Mouse (Mus musculus): ENCODE data around the gene Coro2a.
A peak's percentile ranks its signal among the peaks of the same experiment; 100 is the strongest.

Coro2a gene

DNA sequence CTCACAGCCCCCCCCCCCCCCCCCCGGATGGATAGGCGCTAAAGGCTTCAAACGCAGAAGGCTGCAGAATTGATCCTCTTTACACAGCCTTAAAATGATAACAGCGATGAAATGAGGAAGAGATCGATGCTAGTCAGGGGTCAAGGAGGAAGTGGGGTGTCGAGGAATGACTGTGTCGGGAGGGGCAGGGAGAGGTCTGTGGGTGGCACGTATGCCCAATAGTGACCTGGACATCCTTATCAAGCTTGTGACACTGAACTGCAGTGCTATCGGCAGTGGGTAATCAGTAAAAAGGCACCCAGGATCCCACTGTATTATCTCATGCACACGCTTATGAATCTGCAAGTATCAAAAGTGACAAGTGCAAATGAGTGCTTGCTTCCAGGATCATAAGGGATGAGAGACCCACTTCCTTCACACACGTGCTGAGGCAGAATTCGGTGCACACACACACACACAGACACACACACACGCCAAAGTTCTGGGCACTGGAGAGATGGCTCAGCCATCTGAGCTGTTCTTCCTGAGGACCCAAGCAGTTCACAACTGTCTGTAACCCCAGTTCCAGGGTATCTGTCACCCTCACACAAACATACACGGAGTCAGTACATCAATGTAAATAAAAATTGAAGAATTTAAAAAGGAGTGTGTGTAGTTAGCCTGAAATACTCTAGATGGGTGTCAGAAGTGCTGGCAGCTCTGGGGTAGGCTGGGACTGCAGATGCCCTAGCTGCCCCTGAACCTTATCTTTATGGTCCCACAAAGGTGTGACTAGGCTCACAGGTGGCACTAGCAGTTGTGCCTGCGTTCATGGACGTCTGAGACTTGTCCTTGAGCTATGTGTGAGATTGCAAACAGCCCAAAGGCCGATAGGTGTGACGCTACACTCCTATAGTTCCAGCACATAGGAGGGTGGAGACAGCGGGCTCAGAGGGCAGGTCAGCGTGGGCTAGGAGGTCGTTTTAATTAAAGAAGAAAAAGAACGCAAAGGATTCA is 43.0 kb downstream of the Coro2a start:
- no peak for DNase-seq (ENCODE audit: inconsistent ontology term)

DNA sequence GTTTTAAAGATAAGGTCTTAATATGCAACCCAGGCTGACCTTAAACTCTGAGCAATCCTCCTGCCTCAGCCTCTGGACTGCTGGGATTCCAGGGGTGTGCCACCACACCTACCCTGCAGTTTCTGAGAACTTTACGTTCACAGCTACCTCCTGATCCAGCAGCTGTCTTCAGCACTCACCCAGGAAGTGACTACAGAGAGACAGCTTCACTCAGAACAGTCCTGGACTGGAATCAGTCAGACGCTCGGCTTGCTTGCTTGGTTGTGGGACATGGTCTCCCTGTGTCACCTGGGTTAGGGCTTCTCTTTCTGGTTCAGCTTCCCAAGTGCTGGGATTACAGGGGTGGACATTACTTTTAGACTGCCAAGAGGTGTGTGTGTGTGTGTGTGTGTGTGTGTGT is 45.1 kb downstream of the Coro2a start:
- DNase-seq (ENCODE audit: inconsistent ontology term), result no peak

DNA sequence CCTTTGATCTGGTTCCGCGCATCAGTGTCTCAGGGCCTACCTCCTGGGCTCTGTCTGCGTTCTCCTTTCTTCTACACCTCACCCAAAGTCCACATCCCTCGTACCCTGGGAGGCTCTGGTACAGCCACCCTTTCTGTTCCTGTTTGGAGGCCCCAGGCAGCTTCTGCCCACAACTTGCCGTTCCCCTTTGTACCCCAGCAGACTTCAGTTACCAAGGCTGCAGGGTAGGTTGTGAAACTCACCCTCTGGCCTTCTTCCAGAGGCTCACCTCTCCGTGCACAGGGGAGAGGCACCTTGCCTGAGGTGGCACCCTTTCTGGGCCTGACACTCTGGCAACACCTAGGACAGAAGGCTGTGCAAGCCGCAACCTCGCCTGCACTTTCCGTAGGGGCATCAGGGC is 46.2 kb downstream of the Coro2a start:
- no peak for DNase-seq (ENCODE audit: inconsistent ontology term)

DNA sequence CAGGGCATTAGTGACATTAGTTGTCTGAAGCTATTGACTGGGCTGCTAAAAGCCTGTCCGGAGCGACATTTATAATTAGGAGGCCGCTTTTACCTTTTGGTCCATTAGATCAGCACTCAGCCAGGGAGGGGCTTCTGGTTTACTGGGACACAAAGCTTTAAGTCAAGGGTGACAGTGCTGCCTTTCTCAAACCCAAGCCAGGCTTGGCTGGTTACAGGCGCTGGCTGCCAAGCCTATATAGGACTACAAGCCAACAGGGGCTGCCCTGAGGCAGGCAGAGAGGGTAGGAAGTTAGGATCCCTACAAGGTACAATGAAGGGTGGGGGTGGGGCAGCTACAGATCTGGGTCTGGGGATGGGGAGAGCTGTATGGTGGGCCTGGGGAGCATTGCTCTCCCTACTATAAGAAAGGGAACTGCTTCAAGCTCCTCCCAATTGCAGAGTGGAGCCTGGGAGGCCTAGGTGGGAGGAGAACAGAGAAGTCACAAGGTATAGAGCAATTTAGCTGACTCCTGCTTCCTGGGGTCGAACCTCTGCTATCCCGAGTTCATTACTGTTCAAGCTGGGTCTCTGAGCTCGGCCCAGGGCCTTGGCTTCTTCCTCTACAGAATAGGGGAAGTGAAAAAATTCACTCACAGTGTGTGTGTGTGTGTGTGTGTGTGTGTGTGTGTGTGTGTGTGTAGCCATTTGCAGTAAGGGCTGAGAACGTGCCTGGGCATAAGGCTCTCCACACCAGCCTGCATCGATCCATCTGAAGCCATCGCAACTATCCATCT is 47.5 kb downstream of the Coro2a start:
- DNase-seq (ENCODE audit: inconsistent ontology term), result no peak

DNA sequence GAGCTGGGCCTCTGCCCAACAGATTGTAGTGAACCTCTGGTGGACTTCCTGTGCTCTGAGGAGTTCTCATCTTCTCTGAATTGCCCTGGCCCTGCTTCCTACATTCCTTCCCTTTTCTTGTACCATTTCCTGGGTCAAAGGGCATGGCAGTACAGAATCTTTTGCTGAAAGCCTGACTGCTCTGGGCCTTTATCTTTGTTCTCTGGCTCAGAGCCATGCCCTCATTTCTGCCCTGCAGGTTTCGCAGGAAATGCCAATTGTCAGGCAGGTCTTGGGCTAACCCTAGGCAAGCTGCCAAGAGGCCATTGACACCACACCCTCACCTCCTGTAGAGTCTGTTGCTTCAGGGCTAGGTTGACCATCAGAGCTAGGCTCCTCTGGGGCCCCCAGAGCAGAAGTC is 48.1 kb downstream of the Coro2a start:
- peak; percentile 45 for DNase-seq (ENCODE audit: inconsistent ontology term)

DNA sequence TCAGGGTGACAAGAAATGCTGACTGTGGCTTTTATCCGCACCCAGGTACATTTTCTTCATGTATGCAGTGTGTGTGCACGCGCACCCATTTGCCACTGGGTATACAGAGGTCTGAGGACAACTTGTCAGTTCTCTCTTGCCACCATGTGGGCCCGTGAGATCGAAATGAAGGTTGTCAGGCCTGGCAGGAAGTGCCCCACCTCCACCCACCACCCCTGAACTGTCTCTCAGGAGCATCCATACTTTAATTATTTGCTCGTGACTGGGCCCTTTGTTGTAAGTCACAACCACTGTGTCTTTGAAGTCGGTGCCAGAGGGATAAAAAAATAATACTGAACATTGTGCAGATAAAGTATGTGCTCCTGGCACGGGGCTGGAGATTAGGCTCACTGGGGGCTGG is 51.6 kb downstream of the Coro2a start:
- peak; percentile 30 for DNase-seq (ENCODE audit: inconsistent ontology term)

DNA sequence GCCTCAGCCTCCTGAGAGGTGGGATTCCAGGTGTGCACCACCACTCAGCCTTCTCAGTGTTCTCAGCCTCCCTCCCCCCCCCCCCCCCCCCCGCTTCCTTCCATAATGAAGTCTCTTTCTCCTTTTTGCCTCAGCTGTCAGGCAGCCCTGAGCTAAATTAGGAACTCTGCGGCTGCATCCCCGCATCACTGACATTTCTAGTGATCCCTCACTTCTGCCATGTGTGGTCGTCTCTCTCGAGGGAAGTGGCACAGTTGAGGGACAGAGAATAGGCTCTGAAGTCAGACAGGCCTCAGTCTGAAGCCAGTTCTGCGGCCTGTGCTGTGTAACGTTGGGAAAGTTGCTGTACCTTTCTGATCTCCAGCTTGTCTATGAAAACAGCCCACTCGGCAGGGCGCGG is 52.0 kb downstream of the Coro2a start:
- DNase-seq (ENCODE audit: inconsistent ontology term), result no peak

DNA sequence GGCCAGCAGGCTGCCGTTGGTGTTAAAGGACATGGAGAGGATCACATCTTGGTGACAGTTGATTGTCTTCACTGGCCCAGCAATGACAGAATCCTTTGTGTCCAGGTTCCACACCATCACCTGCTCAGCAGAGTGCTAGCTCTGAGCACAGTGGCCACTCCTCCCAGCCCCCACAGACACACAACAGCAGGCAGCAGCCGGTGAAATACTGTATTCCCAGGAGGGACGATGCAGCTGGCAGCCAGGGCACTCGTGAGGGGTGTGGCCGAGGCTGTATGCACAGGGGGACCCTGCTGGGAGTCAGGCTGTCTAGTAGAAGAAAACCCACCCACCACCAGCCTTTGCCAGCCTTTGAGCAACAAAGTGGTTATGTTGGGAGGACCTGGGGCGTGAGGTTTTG is 55.3 kb downstream of the Coro2a start:
- no peak for DNase-seq (ENCODE audit: inconsistent ontology term)

DNA sequence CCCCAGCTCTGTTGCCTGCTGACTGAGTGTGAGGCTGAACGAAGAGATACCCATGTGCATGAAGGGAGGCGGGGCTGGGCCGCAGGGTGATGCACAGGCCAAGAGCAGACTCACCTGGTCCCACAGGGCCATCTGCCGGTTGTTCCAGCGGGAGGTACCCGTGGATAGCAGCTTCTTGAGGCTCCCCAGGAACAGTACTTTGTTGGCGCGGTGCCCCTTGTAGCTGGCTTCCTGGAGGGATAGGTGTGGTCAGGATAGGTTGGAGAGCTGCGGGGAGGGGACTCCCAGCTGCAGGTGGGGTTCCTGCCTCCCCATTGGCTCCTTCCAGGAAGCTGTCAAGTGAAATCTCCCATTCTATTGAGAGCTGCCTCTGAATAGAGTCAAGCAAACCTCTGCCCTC is 56.5 kb downstream of the Coro2a start:
- no peak for DNase-seq (ENCODE audit: inconsistent ontology term)

DNA sequence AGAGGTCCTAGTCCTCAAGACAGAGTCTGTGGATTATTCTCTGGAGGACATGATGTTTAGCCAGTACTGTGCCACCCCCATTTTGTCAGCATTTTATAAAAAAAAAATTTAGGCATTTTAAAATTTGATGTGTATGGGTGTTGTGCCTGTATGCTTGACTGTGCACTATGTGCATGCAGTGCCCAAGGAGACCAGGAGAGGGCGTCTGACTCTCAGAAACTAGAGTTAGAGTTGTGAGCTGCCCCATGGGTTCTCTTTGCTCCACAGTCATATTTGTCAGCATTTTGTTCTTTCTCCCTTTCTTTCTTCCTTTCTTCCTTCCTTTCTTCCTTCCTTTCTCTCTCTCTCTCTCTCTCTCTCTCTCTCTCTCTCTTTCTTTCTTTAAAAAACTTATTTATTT is 57.7 kb downstream of the Coro2a start:
- DNase-seq (ENCODE audit: inconsistent ontology term), result no peak

DNA sequence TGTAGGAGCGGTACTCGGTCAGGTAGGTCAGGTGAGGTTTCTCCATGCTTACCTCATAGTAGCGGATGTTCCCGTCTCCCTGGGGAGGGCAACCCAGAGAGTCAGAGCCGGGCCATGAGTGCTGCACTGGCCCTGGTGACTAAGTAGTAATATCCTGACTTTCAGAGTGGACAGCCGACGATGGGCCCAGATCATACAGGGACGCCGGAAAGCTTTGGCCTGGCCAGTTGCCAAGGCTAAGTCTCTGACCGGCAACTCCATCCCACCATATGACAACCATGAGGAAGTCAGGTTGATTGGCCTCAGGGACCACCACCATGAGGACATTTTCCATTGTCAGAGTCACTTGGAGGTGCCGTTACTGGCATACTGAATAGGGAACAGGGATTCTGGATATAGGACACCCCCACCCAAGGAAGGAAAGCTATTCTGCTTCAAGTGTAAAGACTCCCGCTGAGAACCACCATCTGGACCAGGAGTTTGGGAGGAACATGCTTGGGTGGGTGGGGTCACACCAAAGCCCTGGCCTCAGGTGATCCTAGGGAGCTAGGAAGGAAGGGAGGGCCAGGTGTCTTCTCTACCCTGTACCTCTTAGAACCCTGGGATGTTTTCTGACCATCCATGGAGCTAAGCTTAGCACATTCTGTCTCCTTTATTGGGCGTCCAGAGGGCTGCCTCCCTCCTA is 58.5 kb downstream of the Coro2a start:
- no peak for DNase-seq (ENCODE audit: inconsistent ontology term)

DNA sequence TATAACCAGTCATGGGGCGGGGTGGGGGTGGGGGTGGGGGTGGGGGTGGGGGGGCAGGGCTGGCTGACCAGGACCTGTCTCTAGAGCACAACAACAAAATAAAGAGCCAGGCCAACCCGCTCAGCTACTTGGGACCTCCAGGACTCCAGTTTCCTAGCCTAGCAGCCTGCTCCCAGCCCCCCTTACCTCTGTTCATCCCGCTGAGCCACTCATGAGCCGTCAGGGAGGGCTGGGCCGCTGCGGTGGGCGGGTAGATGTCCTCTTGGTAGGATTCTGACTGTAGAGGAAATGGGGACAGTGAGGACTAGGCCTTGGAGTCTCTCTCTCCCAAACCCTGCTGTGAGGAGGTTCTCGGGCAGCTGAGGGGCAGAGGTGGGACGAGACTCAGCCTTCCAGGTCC is 60.3 kb downstream of the Coro2a start:
- no peak for DNase-seq (ENCODE audit: inconsistent ontology term)

DNA sequence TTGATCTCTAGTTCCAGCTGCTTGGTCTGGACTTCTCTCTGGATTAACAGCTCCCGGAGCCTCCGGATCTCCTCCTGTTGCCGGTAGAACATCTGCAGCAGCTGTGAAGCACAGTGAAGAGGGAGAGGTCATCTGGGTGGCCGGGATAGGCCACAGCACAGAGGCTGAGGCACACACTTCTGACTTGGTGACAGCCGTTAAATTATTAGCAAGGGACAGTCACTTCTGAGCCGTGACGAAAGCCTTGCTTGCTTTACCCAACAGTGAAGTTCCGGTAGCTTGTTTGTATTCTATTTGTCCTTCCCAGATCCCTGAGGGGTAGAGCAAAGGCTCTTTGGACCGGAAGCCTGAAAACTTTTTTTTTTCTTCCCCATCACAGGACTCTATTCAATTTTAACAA is 62.8 kb downstream of the Coro2a start:
- no peak for DNase-seq (ENCODE audit: inconsistent ontology term)

DNA sequence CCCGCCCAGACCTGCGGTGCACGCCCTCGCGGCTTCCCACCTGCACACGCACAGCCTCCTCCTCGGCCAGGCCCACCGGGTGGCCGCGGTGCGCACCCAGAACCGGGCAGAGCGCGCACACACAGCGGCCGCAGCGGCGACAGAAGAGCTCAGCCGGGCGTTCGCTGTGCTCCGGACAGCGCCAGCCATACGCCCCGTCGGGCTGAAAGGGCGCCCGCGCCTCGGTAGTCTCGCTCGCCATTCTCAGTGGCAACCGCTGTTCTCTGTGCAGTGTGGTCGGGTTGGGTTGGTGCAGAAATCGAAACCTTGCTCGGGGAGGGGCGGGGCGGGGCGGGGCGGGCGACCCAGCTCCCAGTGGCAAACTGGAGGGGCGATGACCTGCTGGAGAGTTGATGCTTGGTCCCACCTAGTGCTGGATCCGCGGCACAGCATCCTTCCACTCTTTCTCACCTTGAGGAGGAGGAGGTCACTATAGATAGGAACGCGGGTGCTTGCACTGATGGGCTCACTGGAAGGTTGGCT is 66.1 kb downstream of the Coro2a start, which contains the start of gene Trim14:
TSS of gene Trim14 (minus strand) at position 302 of the 522 bp plus-strand sequence.
- DNase-seq (ENCODE audit: inconsistent ontology term), result peak; percentile 72

DNA sequence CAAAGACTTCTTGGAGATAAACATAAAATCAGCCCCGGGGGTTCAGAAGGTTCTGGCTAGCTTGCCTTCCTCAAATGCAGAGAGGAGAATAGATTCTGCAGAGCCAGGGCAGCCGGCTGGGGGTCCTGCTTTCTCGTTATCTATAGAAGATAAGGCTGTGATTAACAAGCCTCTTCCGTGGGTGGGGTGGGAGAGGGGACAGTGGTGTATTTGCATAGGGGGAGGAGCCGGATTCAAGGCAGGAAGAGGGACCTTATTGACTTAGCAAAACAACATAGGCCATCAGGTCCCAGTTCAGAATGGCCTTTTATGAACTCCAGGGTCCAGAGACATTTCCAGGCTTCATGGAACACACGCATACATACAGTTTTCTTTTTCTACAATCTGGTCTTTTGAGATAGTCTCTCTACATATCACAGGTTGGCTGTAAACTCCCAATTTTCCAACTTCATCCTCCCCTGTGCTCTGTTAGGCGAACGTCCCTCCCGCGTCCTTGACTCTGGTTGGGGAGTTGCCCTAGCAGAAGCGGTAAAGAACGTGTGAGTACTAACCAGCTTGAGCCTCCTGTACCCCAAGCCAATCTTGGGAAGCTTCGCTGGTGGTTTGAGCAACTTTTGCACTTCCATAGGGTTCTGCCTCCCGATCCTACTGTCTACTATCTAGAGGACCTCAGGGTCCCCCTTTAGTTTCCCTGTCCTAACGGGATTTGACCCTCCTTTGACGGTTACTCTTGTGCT is 66.7 kb downstream of the Coro2a start:
- no peak for DNase-seq (ENCODE audit: inconsistent ontology term)

DNA sequence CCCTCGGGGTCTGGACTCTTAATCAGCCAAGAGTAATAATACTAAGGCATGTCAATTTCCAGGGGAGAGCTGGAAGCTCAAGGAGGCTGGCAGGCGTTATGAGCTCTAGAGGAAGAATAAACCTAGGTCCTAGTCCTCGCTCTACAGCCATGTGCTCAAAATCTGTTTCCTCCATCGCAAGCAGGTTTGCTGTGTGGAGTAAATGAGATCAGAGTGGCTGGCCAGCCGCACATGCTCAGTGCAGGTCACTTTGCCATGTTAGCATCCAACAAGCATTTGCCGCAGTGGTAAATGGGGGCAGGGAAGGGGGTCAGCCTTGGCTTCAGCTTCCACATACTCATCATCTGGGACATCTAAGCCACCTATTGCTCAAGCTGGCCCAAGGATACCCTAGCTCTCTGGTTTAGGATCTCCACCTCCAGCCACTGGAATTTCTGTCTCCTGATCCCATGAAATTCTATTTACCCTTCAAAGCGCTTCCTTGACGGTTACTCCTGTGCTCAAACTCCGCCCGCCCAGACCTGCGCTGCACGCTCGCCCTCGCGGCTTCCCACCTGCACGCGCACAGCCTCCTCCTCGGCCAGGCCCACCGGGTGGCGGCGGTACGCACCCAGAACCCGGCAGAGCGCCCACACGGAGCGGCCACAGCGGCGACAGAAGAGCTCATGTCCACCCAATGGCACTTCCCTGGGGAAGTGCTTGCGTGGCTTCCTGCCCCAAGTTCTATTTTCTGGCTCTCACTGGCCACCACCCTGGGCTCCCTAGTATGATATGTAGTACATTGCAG is 67.9 kb downstream of the Coro2a start:
- DNase-seq (ENCODE audit: inconsistent ontology term), result no peak

DNA sequence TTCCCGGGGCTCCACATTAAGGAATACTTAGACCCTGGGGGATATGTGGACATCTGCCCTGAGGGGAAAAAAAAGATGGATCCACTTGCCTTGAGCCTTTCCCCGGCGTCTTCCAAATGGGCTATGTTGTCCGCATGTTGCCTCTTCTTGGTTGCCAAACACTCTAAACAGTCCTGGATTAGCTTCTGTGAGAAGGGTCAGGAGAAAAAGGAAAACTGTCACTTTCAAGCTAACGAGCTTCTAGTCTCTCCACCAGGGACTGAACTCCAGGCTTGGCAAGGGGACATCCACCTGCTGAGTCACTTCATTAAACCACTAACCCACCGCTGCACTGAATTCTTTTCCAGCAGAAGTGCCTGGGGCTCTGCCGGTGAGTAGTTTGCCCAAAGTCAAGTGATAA is 69.1 kb downstream of the Coro2a start:
- DNase-seq (ENCODE audit: inconsistent ontology term), result peak; percentile 51

DNA sequence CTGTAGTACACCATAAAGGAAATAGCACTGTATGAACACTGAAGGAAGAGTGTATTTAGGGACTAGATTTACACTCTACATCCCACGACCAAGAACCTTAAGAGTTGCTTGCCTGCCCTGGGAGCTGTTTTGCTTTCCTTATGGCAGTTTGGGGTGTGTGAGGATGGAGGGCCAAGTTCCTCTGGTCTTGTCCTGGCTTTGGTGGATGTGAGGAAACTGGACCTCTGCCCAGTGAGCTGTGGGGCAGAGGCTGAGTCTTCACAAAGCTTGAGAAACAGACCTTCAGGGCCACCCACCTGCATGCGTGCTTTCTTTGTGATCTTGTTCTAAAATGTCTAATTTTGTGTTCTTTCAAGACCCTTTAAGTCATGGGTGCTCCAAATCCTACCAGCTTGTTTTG is 69.5 kb downstream of the Coro2a start:
- no peak for DNase-seq (ENCODE audit: inconsistent ontology term)

DNA sequence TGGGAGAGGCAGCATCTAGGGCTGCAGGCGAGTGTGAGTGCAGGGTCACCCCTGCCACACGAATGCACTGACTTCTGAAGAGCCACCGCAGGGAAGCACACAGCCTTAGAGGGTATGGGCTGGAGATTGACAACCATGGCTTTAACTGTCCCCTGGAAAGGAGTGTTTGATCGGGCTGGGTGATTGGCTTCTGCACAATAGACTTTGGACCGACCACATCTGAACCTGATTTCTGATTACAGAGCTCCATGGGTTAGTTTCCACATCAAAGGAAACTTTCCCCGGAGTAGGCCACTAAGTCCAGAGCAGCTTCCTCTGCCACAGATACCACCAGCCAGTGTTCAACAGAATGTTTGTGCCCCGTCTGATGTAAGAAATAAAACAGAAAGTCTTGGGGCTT is 72.3 kb downstream of the Coro2a start:
- DNase-seq (ENCODE audit: inconsistent ontology term), result no peak

DNA sequence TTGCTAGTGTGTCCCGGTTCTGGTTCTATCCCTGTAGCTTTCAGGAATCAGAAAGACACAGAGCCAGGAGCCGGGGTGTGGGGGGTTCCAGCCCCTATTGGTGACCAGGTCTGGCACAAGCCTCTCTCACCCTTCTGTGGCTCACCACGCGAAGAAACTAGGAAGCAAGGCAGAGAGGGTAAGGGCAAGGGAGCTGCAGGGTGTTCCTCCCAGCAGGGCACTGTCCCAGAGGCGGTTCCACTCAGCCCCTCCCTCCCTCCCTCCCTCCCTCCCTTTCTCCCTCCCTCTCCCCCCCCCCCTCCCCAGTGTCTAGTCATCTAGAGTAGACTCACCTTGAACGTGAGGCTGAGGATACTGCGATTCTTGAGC is 74.5 kb downstream of the Coro2a start:
- peak; percentile 32 for DNase-seq (ENCODE audit: inconsistent ontology term)

Measured in Muller cell, postnatal 12 days (primary cell).